Mouse (Mus musculus): Measurements from ENCODE around the gene Paqr9.

Paqr9 gene

DNA sequence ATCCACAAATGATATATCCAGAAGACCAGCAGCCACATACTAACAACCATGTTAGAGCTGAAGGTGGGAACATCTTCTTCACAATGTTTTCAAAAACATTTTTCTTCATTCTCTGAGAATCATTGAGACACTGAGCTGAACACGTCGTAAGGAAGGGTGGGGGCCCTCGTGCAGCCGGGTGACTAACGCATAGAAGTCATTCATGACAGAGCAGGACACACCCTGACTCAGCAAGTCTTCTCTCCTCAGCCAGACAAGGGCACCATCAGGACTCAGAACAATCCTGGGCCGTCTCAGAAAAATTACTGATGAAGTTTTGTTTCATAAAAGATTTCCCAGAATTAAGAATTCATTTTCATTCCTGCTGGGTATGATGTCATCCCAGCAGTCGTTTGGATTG is 12.8 kb upstream of the Paqr9 start:
- DNase-seq, result no peak

GRCm38 (mm10) chr9:95549626-95550411 is 9.6 kb upstream of the Paqr9 start:
- peak; percentile 61 for DNase-seq

DNA sequence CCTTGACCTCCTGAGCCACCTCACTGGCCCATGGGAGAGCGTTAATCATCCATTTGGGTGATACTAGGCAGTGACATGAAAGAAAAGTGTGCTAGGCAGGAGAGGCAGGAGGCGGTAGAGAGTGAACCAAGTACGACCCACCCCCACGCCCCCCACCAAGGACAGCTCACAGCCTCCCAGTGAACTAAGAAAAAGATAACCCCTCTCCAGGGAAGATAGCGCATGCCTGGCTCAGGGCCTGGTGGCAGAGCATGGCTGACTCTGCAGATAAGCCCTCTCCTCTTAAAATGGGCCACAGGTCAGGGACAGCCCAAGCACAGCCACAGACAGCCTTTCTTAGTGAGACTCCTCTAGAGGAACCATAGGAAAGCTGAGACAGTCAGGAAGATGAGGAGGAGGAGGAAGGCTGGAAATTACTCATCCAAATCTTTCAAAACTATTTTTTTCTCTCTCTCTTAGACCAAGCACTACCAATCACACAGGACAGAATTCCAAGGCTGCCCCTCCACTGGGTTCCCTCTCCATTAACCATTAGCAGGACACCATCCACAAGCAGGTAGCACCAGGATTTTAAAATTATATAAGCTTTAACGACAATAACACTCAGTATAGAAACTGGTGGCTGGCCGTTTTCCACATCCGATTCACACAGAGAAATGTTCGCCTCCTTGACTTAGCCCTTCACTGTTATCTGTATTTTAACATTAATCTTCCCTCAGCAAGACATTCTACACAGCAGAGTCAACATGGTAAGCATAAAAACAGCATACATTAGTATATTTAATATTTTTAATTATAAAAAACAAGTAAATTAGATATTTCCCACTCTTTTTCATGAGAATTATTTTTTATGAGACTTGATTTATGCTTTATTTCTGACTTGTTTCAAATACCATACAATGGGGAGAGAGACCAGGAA is 8.3 kb upstream of the Paqr9 start:
- DNase-seq, result no peak

GRCm38 (mm10) chr9:95552175-95552705 is 7.2 kb upstream of the Paqr9 start:
- DNase-seq, result peak; percentile 73

GRCm38 (mm10) chr9:95554231-95555221 is 4.9 kb upstream of the Paqr9 start:
- DNase-seq, result no peak

- no peak for DNase-seq
These were observed 4.2 kb upstream of the Paqr9 start for GRCm38 (mm10) chr9:95555233-95555740.

GRCm38 (mm10) chr9:95556067-95556512 is 3.4 kb upstream of the Paqr9 start:
- no peak for DNase-seq

DNA sequence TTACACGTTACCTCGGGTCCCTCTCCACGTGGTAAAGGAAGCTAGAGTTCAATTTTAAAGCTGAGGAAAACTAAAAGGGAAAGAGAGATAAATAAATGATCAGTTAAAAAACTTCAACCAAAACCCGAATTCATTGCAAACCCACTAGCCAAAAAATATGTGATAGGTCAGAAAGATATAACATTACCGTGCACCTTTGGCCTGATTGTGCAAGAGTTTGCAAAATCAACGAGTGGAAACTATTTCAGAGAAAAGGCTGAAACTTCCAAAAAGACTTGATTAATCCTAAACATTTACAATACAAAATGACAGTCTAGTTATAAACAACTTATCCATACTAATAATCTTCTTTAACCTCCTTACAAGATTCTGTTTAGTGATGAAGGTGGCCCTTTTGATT is 1.7 kb upstream of the Paqr9 start:
- DNase-seq, result no peak

DNA sequence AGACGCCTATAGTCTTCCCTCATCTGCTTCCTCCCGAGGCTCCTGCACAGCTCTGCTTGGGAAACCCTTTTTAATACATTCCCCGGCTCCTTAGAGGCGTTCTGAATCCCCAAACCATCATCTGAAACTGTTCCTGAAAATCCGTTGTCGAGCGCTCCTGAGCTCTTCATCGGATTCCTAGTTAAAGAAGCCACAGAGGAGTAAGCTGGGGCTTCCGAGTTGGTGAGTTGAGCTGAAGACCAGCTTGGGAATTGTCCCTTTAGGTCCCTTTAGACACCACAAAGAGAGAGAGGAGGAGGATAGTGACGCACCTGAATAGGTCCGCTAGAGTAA is 765 bp upstream of the Paqr9 start:
- DNase-seq, result no peak

- DNase-seq, result peak; percentile 73
These were observed 679 bp downstream of the Paqr9 start for GRCm38 (mm10) chr9:95559936-95560735.

DNA sequence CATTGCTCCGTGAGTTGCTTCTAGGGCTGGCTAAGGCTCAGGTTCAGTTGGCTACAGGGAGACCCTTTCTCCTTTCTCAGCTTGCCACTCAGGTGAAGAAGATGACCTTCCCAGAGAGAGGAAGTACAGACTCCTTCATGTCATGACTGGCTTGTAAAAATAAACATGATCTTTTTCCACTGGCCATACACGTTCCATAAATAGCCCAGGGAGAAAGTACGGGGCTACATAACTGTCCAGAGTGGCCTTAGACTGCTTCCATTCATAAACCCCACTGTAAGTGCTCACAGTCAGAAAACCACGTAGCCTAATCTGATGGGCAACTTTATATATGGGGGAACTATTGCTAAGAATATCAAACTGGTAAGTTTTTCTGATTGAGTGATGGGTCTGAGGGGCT is 4.6 kb downstream of the Paqr9 start:
- DNase-seq, result no peak

DNA sequence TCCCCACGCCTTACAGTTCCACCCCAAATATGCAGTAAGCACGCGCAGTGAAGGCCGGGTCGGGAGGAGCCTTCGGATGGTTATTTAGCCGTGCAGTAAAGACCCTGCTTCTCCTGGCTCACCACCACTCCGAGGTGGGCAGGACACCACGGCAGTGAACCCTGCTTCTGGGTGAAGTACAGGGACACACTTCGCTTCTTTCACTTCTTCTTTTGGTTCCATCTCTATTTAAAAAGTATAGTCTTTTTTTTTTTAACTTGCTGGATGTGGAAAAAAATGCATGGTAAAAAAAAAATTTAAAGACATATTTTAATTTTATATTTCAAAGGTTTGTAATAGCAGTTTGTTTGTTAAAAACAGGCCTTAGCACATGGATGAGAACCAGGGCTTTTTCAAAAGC is 6.9 kb downstream of the Paqr9 start:
- no peak for DNase-seq

- DNase-seq, result no peak
These were observed 7.5 kb downstream of the Paqr9 start for GRCm38 (mm10) chr9:95566931-95567330.

DNA sequence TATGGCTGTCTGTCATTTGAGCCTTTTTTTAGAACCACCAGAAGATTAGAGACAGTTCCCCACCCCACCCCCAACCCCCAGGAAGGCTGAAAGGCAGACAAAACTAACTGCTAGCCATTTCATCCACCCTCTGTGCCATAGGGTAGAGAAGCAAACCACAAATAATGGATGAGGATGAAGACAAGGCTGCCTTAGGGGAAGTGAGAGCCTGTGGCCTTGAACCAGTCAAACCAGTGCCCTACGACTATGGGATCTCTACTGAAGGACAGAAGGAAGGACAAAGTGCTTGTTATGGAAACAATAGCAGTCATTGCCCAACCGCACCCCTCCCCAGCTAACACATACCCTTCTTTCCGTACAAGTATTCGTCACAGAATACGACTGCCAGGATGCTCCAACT is 9.8 kb downstream of the Paqr9 start:
- no peak for DNase-seq

- no peak for DNase-seq
These were observed 10.5 kb downstream of the Paqr9 start for GRCm38 (mm10) chr9:95569966-95570365.

DNA sequence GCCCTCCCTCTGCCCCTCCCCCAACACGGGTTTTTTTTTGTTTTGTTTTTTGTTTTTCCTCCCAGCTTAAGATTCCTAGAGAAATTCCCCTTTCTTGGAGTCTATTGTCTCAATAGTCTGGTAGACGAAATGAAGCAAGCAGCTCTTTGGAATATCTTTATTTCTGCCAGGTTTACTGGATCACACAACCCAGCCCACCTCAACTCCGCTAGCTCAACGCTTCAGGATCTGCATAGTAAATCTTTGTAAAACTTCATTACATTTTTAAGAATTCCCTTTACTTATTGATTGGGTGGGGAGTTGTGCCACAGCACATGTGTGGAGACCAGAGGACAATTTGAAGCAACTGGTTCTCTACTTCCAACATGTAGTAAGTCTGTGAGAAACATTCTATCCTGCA is 11.1 kb downstream of the Paqr9 start:
- no peak for DNase-seq

- DNase-seq, result peak; percentile 54
These were observed 12.0 kb downstream of the Paqr9 start for GRCm38 (mm10) chr9:95571494-95571893.

GRCm38 (mm10) chr9:95572558-95572957 is 13.1 kb downstream of the Paqr9 start:
- peak; percentile 37 for DNase-seq

DNA sequence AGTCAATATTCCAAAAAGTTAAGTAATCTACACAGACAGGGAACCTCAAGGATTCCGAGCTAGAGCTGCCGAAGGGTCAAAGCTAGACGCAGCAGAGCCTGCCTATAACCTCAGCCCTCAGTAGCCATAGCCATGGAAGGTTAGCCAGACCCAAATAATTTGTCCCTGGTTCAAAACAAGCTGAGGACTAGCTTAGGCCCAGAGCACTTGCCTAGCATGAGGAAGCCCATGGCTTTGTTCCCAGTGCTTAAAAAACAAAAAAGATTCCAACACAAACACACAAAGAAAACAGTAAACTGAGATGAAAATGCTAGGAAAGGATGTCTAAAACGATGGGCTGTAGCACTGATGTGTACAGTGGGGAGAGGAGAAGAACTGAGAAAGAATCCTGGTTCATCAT is 14.7 kb downstream of the Paqr9 start:
- DNase-seq, result no peak

DNA sequence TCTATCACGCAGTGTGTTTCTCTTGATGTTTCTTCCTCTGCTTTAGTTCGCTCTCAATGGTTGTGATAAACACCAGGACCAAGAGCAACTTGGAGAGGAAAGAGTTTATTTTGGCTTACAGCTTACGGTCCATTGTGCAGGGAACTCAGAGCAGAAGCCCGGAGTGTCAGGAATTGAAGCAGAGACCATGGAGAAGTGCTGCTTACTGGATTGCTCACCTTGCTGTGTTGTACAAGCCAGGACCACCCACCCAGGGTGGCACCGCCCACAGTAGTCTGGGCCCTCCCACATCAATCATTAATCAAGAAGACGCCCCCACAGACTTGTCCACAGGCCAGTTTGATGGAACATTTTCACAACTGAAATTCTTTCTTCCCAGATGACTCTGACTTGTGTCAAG is 18.0 kb downstream of the Paqr9 start:
- no peak for DNase-seq

DNA sequence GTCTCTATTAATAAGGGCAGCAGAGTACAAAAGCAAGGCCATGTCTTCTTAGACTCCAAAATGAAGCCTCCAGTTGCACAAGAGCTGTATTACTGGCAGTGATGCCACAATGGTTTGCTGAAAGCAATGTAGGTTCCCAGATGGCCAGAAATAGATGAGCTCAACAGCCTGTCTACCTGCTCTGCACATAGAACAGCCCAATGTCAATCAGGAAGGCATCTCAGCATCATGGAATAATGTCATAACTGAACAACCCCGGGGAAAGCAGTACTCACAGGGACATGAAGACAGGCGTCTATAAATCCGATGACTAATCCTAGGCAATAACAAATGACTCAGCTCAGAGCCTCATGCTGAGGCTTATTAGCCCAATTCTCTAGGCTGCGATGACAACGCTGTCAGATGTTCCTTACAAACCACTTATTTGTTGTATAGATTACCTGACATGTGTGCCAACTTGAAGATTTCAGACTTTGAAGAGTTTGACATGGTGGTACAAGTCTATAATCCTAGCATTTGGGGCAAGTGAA is 19.0 kb downstream of the Paqr9 start:
- DNase-seq, result no peak

All from kidney, adult 11 months (tissue).